Comparison of ENCODE assay signal across 7 mouse cellular contexts in genomic region chr5:142811870-142812443, GRCm38 (mm10). TPM values are rescaled to one million over a fixed set of nuclear protein-coding genes. Genes with fewer than 3 reads are reported as not detected.
A peak's percentile ranks its signal among the peaks of the same experiment; 100 is the strongest.
DNase-seq lines count a peak whose midpoint lies in the region; ATAC-seq and TF ChIP-seq lines count a peak whose summit lies in the region.

No protein-coding gene starts in this region.

- H3K4me2 ChIP-seq in embryonic facial prominence, embryonic 15.5 days (replicated peaks), result peak overlapping the region; percentile 73
- H3K4me2 ChIP-seq in midbrain, postnatal 0 days (ENCODE audit: low read depth, low read length, poor library complexity, severe bottlenecking), result peak overlapping the region; percentile 96

- H3K9ac ChIP-seq in embryonic facial prominence, embryonic 15.5 days, result peak overlapping the region; percentile 100
- peak overlapping the region; percentile 100 for H3K9ac ChIP-seq in midbrain, postnatal 0 days (replicated peaks; ENCODE audit: low read length, poor library complexity, severe bottlenecking)

- H3K27me3 ChIP-seq in embryonic facial prominence, embryonic 15.5 days, result no peaks in the 10 kb centered on the region
- no peaks in the 10 kb centered on the region for H3K27me3 ChIP-seq in kidney, adult 2 months (replicated peaks; ENCODE audit: control insufficient read depth, insufficient read depth, low read length)
- no peaks in the 10 kb centered on the region for H3K27me3 ChIP-seq in midbrain, postnatal 0 days (ENCODE audit: insufficient read depth, low read length)

- peak; percentile 42 for DNase-seq in embryo, embryonic 11 days
- DNase-seq in kidney, adult 2 months, result peak; percentile 89
- no peak for DNase-seq in midbrain, postnatal 0 days (ENCODE audit: low spot score)
- no peak for DNase-seq in adrenal gland, postnatal 4 days (ENCODE audit: low spot score in 2 of 2)
- DNase-seq in adrenal gland, postnatal 10 days, result no peak

- ATAC-seq in embryonic facial prominence, embryonic 15.5 days (ENCODE audit: insufficient number of reproducible peaks, low FRiP score, low TSS enrichment, low read depth), result no peak
- no peak for ATAC-seq in midbrain, postnatal 0 days (ENCODE audit: low FRiP score)
- ATAC-seq in monocyte, adult 5-6 weeks (replicated peaks; ENCODE audit: insufficient number of reproducible peaks, low FRiP score, low TSS enrichment, poor library complexity, severe bottlenecking), result no peak

- 0 out of 2 replicates have a peak overlapping the region, but pooled peaks have one; percentile 100 for H3K27ac ChIP-seq in embryonic facial prominence, embryonic 15.5 days (replicated peaks)
- no peak overlapping the region for H3K27ac ChIP-seq in kidney, adult 2 months (ENCODE audit: insufficient read depth, low read depth, low read length)
- H3K27ac ChIP-seq in midbrain, postnatal 0 days (ENCODE audit: low read depth, low read length), result peak overlapping the region; percentile 100

- H3K9me3 ChIP-seq in embryonic facial prominence, embryonic 15.5 days (replicated peaks), result no peaks in the 10 kb centered on the region
- no peaks in the 10 kb centered on the region for H3K9me3 ChIP-seq in midbrain, postnatal 0 days (ENCODE audit: low read length)

- WGBS in embryonic facial prominence, embryonic 15.5 days, result 36% methylated on average over 8 of the region's 8 CpGs
- 56% methylated on average over 8 of the region's 8 CpGs for WGBS in kidney, adult 2 months
- WGBS in midbrain, postnatal 0 days, result 14% methylated on average over 8 of the region's 8 CpGs

- peak overlapping the region; percentile 91 for H3K4me3 ChIP-seq in embryonic facial prominence, embryonic 15.5 days (replicated peaks)
- no peak overlapping the region for H3K4me3 ChIP-seq in kidney, adult 2 months (ENCODE audit: insufficient read depth, low read depth, low read length)
- H3K4me3 ChIP-seq in midbrain, postnatal 0 days (ENCODE audit: low read depth, low read length), result peak overlapping the region; percentile 98

- TF ChIP-seq POLR2A in kidney, adult 2 months (IDR thresholded peaks at IDR 0.05; ENCODE audit: low read depth, low read length), result no peak

- H3K4me1 ChIP-seq in embryonic facial prominence, embryonic 15.5 days, result peaks cover 45% of the 10 kb centered on the region
- peaks cover 27% of the 10 kb centered on the region for H3K4me1 ChIP-seq in kidney, adult 2 months (ENCODE audit: control insufficient read depth, insufficient read depth, low read length)
- H3K4me1 ChIP-seq in midbrain, postnatal 0 days (ENCODE audit: insufficient read depth, low read length), result peaks cover 26% of the 10 kb centered on the region

- TF ChIP-seq CTCF in kidney, adult 2 months (conservative IDR thresholded peaks at IDR 0.05; ENCODE audit: insufficient read depth, insufficient read length, low read depth, low read length), result no peak
- TF ChIP-seq CTCF in midbrain, postnatal 0 days (IDR thresholded peaks at IDR 0.05), result no peak

- peaks cover 22% of the 10 kb centered on the region for H3K36me3 ChIP-seq in embryonic facial prominence, embryonic 15.5 days
- no peaks in the 10 kb centered on the region for H3K36me3 ChIP-seq in kidney, adult 2 months (ENCODE audit: control insufficient read depth, insufficient read depth, low read length)
- H3K36me3 ChIP-seq in midbrain, postnatal 0 days (ENCODE audit: insufficient read depth, low read length), result 0 out of 2 replicates have a peak, but pooled peaks cover 2% of the 10 kb centered on the region

RNA-seq across cellular contexts. Expression of gene Tnrc18, which starts 5.5 kb away (rescaled TPM):
- polyA plus RNA-seq in embryonic facial prominence, embryonic 15.5 days (2015; fragmentation: Nextera tagmentation; extraction: Ambion mirVana), result 39.1 and 43.4 TPM in 2 replicates
- polyA plus RNA-seq in kidney, adult 2 months (2012; rRNA removed), result 32.1 and 40.8 TPM in 2 replicates
- total RNA-seq in midbrain, postnatal 0 days (2014; rRNA removed), result 114 and 142 TPM in 2 replicates
- polyA plus RNA-seq in midbrain, postnatal 0 days (2015; fragmentation: Nextera tagmentation; extraction: Ambion mirVana), result 17.4 and 19.4 TPM in 2 replicates
- 100 to 1,000 TPM; 149 to 153 TPM for total RNA-seq in adrenal gland, postnatal 4 days (2021)
- 10 to 100 TPM; 77.5 to 98.6 TPM for total RNA-seq in adrenal gland, postnatal 10 days (2021)
- 10.9 to 48.5 TPM (median 22.5 TPM) in 3 replicates for total RNA-seq in monocyte, adult 5-6 weeks (2017)

Comparison
In these comparisons a context has a peak if more than half of its experiments do, and no peak if none do; other contexts are left out.
1. DNase-seq: peak in embryo, embryonic 11 days (single experiment) and kidney, adult 2 months (single experiment); none in midbrain, postnatal 0 days (single experiment), adrenal gland, postnatal 4 days (0 of 2) and adrenal gland, postnatal 10 days (single experiment).